Mouse (Mus musculus): ENCODE measurements at regions not wholly inside any gene's neighbourhood (a gene's known extent, or its start where the extent isn't known, plus 50 kb on each side); places are given as distances from the start of the nearest gene placed in this dataset.

DNA sequence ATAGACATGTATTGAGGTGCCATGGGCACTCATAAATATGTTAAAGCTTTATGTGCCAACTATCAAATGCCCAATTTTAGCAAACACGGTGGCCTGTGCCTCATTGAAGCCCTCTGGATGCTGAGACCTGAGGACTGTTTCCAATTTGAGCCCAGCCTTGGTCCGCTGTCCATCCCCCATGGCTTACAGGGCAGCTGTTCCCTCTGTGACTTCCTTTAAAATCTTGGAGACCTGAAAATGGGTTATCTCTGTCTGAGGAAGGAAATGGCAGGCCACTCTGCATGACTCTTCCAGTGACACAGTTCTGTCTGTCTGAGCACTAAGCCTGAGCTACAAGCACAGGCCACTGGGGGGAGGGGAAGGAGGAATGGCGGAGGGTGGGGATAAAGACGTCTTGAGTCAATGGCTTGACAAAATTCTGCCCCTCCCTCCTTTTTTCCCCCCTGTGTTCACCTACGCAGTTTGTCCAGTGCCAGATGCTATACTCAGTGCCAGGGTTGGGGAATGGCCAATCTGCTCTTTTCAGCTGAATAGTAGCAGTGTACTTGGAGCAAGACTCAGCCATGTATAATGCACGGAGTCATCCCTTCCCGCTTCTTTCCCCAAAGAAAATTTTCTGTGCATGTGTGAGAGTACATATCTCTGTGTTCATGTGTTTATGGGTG is 102.7 kb upstream of the Irf2bp2 start:
- H3K27ac ChIP-seq (ENCODE audit: insufficient read depth, low read length) = no peak overlapping the region
- H3K36me3 ChIP-seq (ENCODE audit: control insufficient read depth, insufficient read depth, low read length, poor library complexity, severe bottlenecking) = no peaks in the 10 kb centered on the region
- no peaks in the 10 kb centered on the region for H3K4me1 ChIP-seq (ENCODE audit: control insufficient read depth, insufficient read depth, low read length)
- no peaks in the 10 kb centered on the region for H3K9me3 ChIP-seq (replicated peaks; ENCODE audit: control insufficient read depth, insufficient read depth, low read length, poor library complexity, severe bottlenecking)
- no peaks in the 10 kb centered on the region for H3K27me3 ChIP-seq (ENCODE audit: control insufficient read depth, insufficient read depth, low read length, poor library complexity, severe bottlenecking)
- no peak for TF ChIP-seq CTCF (IDR thresholded peaks at IDR 0.05; ENCODE audit: low read depth, low read length)
- no peak for TF ChIP-seq EP300 (IDR thresholded peaks at IDR 0.05; ENCODE audit: insufficient read depth, low read depth, low read length)
- TF ChIP-seq POLR2A (IDR thresholded peaks at IDR 0.05; ENCODE audit: insufficient read depth, low read length) = no peak
- H3K4me3 ChIP-seq (ENCODE audit: low read depth, low read length) = no peak overlapping the region
- no peak overlapping the region for H3K9ac ChIP-seq (ENCODE audit: low read depth, poor library complexity, severe bottlenecking)

GRCm38 (mm10) chr8:126694370-126694769 is 100.6 kb upstream of the Irf2bp2 start:
- H3K27me3 ChIP-seq (ENCODE audit: control insufficient read depth, insufficient read depth, low read length, poor library complexity, severe bottlenecking) = no peaks in the 10 kb centered on the region; the same call in 1 of the 2 replicates
- TF ChIP-seq EP300 (IDR thresholded peaks at IDR 0.05; ENCODE audit: insufficient read depth, low read depth, low read length) (no peak), CTCF (IDR thresholded peaks at IDR 0.05; ENCODE audit: low read depth, low read length) (no peak), POLR2A (IDR thresholded peaks at IDR 0.05; ENCODE audit: insufficient read depth, low read length) (no peak)
- no peak overlapping the region for H3K27ac ChIP-seq (ENCODE audit: insufficient read depth, low read length)
- H3K36me3 ChIP-seq (ENCODE audit: control insufficient read depth, insufficient read depth, low read length, poor library complexity, severe bottlenecking) = no peaks in the 10 kb centered on the region
- H3K4me3 ChIP-seq (ENCODE audit: low read depth, low read length) = no peak overlapping the region
- H3K9ac ChIP-seq (ENCODE audit: low read depth, poor library complexity, severe bottlenecking) = no peak overlapping the region
- no peaks in the 10 kb centered on the region for H3K4me1 ChIP-seq (ENCODE audit: control insufficient read depth, insufficient read depth, low read length)
- H3K9me3 ChIP-seq (replicated peaks; ENCODE audit: control insufficient read depth, insufficient read depth, low read length, poor library complexity, severe bottlenecking) = no peaks in the 10 kb centered on the region

DNA sequence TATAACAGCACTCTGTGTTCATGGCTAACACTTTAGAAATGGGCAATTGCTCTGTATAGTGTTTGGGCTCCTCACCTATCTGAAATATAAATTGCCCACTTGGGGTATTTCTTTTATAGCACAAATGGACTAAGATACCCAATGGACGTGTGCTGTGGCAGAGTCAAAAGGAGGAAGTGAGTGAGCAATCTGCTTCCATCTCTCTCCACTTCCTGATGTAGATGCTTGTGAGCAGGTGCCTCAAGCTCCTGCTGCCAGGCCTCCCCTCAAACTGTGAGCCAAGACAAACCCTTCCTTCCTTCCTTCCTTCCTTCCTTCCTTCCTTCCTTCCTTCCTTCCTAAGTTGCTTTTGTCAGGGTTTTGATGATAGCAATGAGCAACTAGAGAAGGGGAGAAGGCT is 99.9 kb upstream of the Irf2bp2 start:
- no peak overlapping the region for H3K27ac ChIP-seq (ENCODE audit: insufficient read depth, low read length)
- no peak overlapping the region for H3K9ac ChIP-seq (ENCODE audit: low read depth, poor library complexity, severe bottlenecking)
- TF ChIP-seq EP300 (IDR thresholded peaks at IDR 0.05; ENCODE audit: insufficient read depth, low read depth, low read length) = no peak
- H3K4me1 ChIP-seq (ENCODE audit: control insufficient read depth, insufficient read depth, low read length) = no peaks in the 10 kb centered on the region
- H3K36me3 ChIP-seq (ENCODE audit: control insufficient read depth, insufficient read depth, low read length, poor library complexity, severe bottlenecking) = no peaks in the 10 kb centered on the region
- no peaks in the 10 kb centered on the region; the same call in 1 of the 2 replicates for H3K27me3 ChIP-seq (ENCODE audit: control insufficient read depth, insufficient read depth, low read length, poor library complexity, severe bottlenecking)
- H3K9me3 ChIP-seq (replicated peaks; ENCODE audit: control insufficient read depth, insufficient read depth, low read length, poor library complexity, severe bottlenecking) = no peaks in the 10 kb centered on the region
- H3K4me3 ChIP-seq (ENCODE audit: low read depth, low read length) = no peak overlapping the region

DNA sequence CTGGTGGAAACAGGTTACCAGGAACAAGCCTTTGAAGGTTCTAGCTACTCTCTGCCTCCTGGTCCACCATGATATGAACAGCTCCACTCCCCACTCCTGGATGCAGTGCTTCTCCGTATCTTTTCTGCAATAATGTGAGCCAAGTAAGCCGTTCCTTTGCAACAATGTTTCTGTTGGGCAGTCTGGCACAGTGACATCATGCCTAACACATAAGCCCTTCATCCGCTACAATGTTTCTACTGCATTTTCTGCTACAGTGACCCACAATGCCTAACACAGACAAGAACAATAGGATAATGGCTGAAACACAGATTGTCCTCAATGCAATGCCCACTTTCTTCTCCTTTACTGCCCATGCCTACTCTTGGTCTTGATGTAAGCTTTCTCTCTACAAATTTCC is 98.9 kb upstream of the Irf2bp2 start:
- TF ChIP-seq POLR2A (IDR thresholded peaks at IDR 0.05; ENCODE audit: insufficient read depth, low read length) = no peak
- TF ChIP-seq CTCF (IDR thresholded peaks at IDR 0.05; ENCODE audit: low read depth, low read length) = no peak
- no peak for TF ChIP-seq EP300 (IDR thresholded peaks at IDR 0.05; ENCODE audit: insufficient read depth, low read depth, low read length)
- Histone ChIP-seq H3K4me3 (ENCODE audit: low read depth, low read length) (no peak overlapping the region), H3K4me1 (ENCODE audit: control insufficient read depth, insufficient read depth, low read length) (no peaks in the 10 kb centered on the region), H3K36me3 (ENCODE audit: control insufficient read depth, insufficient read depth, low read length, poor library complexity, severe bottlenecking) (no peaks in the 10 kb centered on the region), H3K9ac (ENCODE audit: low read depth, poor library complexity, severe bottlenecking) (no peak overlapping the region), H3K9me3 (replicated peaks; ENCODE audit: control insufficient read depth, insufficient read depth, low read length, poor library complexity, severe bottlenecking) (no peaks in the 10 kb centered on the region), H3K27ac (ENCODE audit: insufficient read depth, low read length) (no peak overlapping the region), H3K27me3 (ENCODE audit: control insufficient read depth, insufficient read depth, low read length, poor library complexity, severe bottlenecking) (no peaks in the 10 kb centered on the region; the same call in 1 of the 2 replicates)

- H3K4me3 ChIP-seq (ENCODE audit: low read depth, low read length) = no peak overlapping the region
- no peaks in the 10 kb centered on the region for H3K4me1 ChIP-seq (ENCODE audit: control insufficient read depth, insufficient read depth, low read length)
- no peaks in the 10 kb centered on the region; the same call in 1 of the 2 replicates for H3K27me3 ChIP-seq (ENCODE audit: control insufficient read depth, insufficient read depth, low read length, poor library complexity, severe bottlenecking)
- no peaks in the 10 kb centered on the region for H3K36me3 ChIP-seq (ENCODE audit: control insufficient read depth, insufficient read depth, low read length, poor library complexity, severe bottlenecking)
- H3K9me3 ChIP-seq (replicated peaks; ENCODE audit: control insufficient read depth, insufficient read depth, low read length, poor library complexity, severe bottlenecking) = no peaks in the 10 kb centered on the region
- no peak for TF ChIP-seq POLR2A (IDR thresholded peaks at IDR 0.05; ENCODE audit: insufficient read depth, low read length)
- TF ChIP-seq EP300 (IDR thresholded peaks at IDR 0.05; ENCODE audit: insufficient read depth, low read depth, low read length) = no peak
- TF ChIP-seq CTCF (IDR thresholded peaks at IDR 0.05; ENCODE audit: low read depth, low read length) = no peak
- H3K9ac ChIP-seq (ENCODE audit: low read depth, poor library complexity, severe bottlenecking) = no peak overlapping the region
- no peak overlapping the region for H3K27ac ChIP-seq (ENCODE audit: insufficient read depth, low read length)
These were observed 98.5 kb upstream of the Irf2bp2 start for GRCm38 (mm10) chr8:126692263-126692662.

- Histone ChIP-seq H3K4me3 (ENCODE audit: low read depth, low read length) (no peak overlapping the region), H3K27me3 (ENCODE audit: control insufficient read depth, insufficient read depth, low read length, poor library complexity, severe bottlenecking) (no peaks in the 10 kb centered on the region; the same call in 1 of the 2 replicates), H3K4me1 (ENCODE audit: control insufficient read depth, insufficient read depth, low read length) (no peaks in the 10 kb centered on the region), H3K9me3 (replicated peaks; ENCODE audit: control insufficient read depth, insufficient read depth, low read length, poor library complexity, severe bottlenecking) (no peaks in the 10 kb centered on the region), H3K36me3 (ENCODE audit: control insufficient read depth, insufficient read depth, low read length, poor library complexity, severe bottlenecking) (no peaks in the 10 kb centered on the region), H3K9ac (ENCODE audit: low read depth, poor library complexity, severe bottlenecking) (no peak overlapping the region), H3K27ac (ENCODE audit: insufficient read depth, low read length) (no peak overlapping the region)
- TF ChIP-seq POLR2A (IDR thresholded peaks at IDR 0.05; ENCODE audit: insufficient read depth, low read length) (no peak), CTCF (IDR thresholded peaks at IDR 0.05; ENCODE audit: low read depth, low read length) (no peak), EP300 (IDR thresholded peaks at IDR 0.05; ENCODE audit: insufficient read depth, low read depth, low read length) (no peak)
These were observed 94.7 kb upstream of the Irf2bp2 start for GRCm38 (mm10) chr8:126688450-126688849.
